Mouse (Mus musculus) embryonic stem cell, embryonic (primary cell): ENCODE measurements around the gene Slamf6.
"Not testable (repeated sequence)": the region's sequence is repeated elsewhere in the genome, so short reads cannot be mapped to it uniquely, and the experiment has no call there.

ENCODE experiments used
- CTCF ChIA-PET, 4 experiments: fragments of 300-600 bp in 2 of 4; fragments of 350-600 bp in 2 of 4; sonication (Branson Sonifier 250); formaldehyde crosslinking; loops; one replicate each; lab custom pipeline; 2022; ENCODE audit warnings: inconsistent platforms in 2 of 4; lab: Charles Lee
- POLR2A ChIA-PET, 4 experiments: fragments of 300-600 bp in 2 of 4; fragments of 350-600 bp in 2 of 4; sonication (Branson Sonifier 250); formaldehyde crosslinking; loops; one replicate each; lab custom pipeline; 2022; ENCODE audit warnings: antibody characterized with exemption in 4 of 4, inconsistent platforms in 1 of 4; lab: Charles Lee

The Slamf6 gene

GRCm38 (mm10) chr1:171917305-171918039, at the start of gene Slamf6:
Gene Slamf6 (plus strand): TSS chr1:171917515.
- CTCF ChIA-PET: no interaction called here

GRCm38 (mm10) chr1:171886989-171887388, 30.3 kb upstream of the Slamf6 start:
- POLR2A ChIA-PET: no interaction called here
- CTCF ChIA-PET: no interaction called here

More at GRCm38 (mm10) chr1:171917305-171918039, at the start of gene Slamf6:
- POLR2A ChIA-PET: no interaction called here

- POLR2A ChIA-PET: interaction anchor here in 1 of 4 experiments (0.6 kb wide), 1 partner anchor 288 kb away, joined by 5 read pairs; no protein-coding TSS in a partner anchor
Measured at GRCm38 (mm10) chr1:171895364-171895763, 22.0 kb upstream of the Slamf6 start, which contains the start of gene Gm10521. Gene Gm10521 (plus strand): TSS chr1:171895664.

GRCm38 (mm10) chr1:171904011-171904410, 13.3 kb upstream of the Slamf6 start:
- ChIA-PET POLR2A (interaction anchor here in 2 of 4 experiments (0.5 to 0.6 kb wide), 2 partner anchors 40 to 169 kb away, joined by 3 read pairs; no protein-coding TSS in a partner anchor), CTCF (no interaction called here)

More at GRCm38 (mm10) chr1:171895364-171895763, 22.0 kb upstream of the Slamf6 start, which contains the start of gene Gm10521:
- CTCF ChIA-PET: not testable (repeated sequence)

GRCm38 (mm10) chr1:171915638-171916458, 1.5 kb upstream of the Slamf6 start:
- POLR2A ChIA-PET: no interaction called here
- CTCF ChIA-PET: no interaction called here

GRCm38 (mm10) chr1:171918136-171918920, 1.0 kb downstream of the Slamf6 start:
- POLR2A ChIA-PET: interaction anchor here in 1 of 4 experiments (0.7 kb wide), 1 partner anchor 10 kb away, joined by 4 read pairs; no protein-coding TSS in a partner anchor
- CTCF ChIA-PET: no interaction called here

- POLR2A ChIA-PET: interaction anchor here in 1 of 4 experiments (0.7 kb wide), 1 partner anchor 9 kb away, joined by 4 read pairs; no protein-coding TSS in a partner anchor
- CTCF ChIA-PET: no interaction called here
Measured at GRCm38 (mm10) chr1:171919193-171919592, 1.9 kb downstream of the Slamf6 start.

GRCm38 (mm10) chr1:171919901-171920510, 2.7 kb downstream of the Slamf6 start:
- POLR2A ChIA-PET: interaction anchor here in 1 of 4 experiments (0.7 kb wide), 1 partner anchor 1440 kb away, joined by 3 read pairs; no protein-coding TSS in a partner anchor
- CTCF ChIA-PET: no interaction called here

GRCm38 (mm10) chr1:171920989-171921621, 3.8 kb downstream of the Slamf6 start:
- CTCF ChIA-PET: interaction anchor here in 1 of 4 experiments (1.0 kb wide), 1 partner anchor 95 kb away, joined by 3 read pairs; no protein-coding TSS in a partner anchor
- POLR2A ChIA-PET: interaction anchor here in 1 of 4 experiments (0.7 to 1.1 kb wide), 2 partner anchors 11 to 1441 kb away, joined by 3 read pairs; no protein-coding TSS in a partner anchor

GRCm38 (mm10) chr1:171921641-171922040, 4.3 kb downstream of the Slamf6 start:
- POLR2A ChIA-PET: interaction anchor here in 1 of 4 experiments (1.1 kb wide), 1 partner anchor 11 kb away, joined by 3 read pairs; no protein-coding TSS in a partner anchor
- CTCF ChIA-PET: interaction anchor here in 1 of 4 experiments (1.0 kb wide), 1 partner anchor 95 kb away, joined by 3 read pairs; no protein-coding TSS in a partner anchor

- CTCF ChIA-PET: no interaction called here
- POLR2A ChIA-PET: no interaction called here
Measured at GRCm38 (mm10) chr1:171922844-171923243, 5.5 kb downstream of the Slamf6 start.

- ChIA-PET CTCF (no interaction called here), POLR2A (no interaction called here)
Measured at GRCm38 (mm10) chr1:171924900-171925299, 7.6 kb downstream of the Slamf6 start.

GRCm38 (mm10) chr1:171933851-171934250, 16.5 kb downstream of the Slamf6 start:
- POLR2A ChIA-PET: no interaction called here
- CTCF ChIA-PET: interaction anchor here in 2 of 4 experiments (0.6 kb wide), 2 partner anchors 80 to 114 kb away, joined by 3 to 7 read pairs; no protein-coding TSS in a partner anchor

- CTCF ChIA-PET: interaction anchor here in 1 of 4 experiments (0.6 to 1.0 kb wide), 3 partner anchors 26 to 125 kb away, joined by 3 read pairs; no protein-coding TSS in a partner anchor
Measured at GRCm38 (mm10) chr1:171938952-171939948, 21.9 kb downstream of the Slamf6 start.

GRCm38 (mm10) chr1:171940626-171941025, 23.3 kb downstream of the Slamf6 start:
- ChIA-PET CTCF (interaction anchor here in 1 of 4 experiments (0.7 kb wide), 1 partner anchor 9 kb away, joined by 3 read pairs; no protein-coding TSS in a partner anchor), POLR2A (interaction anchor here in 2 of 4 experiments (0.6 to 2.2 kb wide), 2 partner anchors 9 to 176 kb away, joined by 4 to 12 read pairs; no protein-coding TSS in a partner anchor)

More at GRCm38 (mm10) chr1:171938952-171939948, 21.9 kb downstream of the Slamf6 start:
- POLR2A ChIA-PET: interaction anchor here in 1 of 4 experiments (2.2 kb wide), 1 partner anchor 10 kb away, joined by 12 read pairs; no protein-coding TSS in a partner anchor
